Mouse (Mus musculus): ENCODE results near the gene Rnf128. TPM values are rescaled to one million over a fixed set of nuclear protein-coding genes. Genes with fewer than 3 reads are reported as not detected.

Gene Rnf128
- polyA plus RNA-seq (2015; fragmentation: Nextera tagmentation; extraction: Ambion mirVana): 5.3 and 5.6 TPM in 2 replicates

DNA sequence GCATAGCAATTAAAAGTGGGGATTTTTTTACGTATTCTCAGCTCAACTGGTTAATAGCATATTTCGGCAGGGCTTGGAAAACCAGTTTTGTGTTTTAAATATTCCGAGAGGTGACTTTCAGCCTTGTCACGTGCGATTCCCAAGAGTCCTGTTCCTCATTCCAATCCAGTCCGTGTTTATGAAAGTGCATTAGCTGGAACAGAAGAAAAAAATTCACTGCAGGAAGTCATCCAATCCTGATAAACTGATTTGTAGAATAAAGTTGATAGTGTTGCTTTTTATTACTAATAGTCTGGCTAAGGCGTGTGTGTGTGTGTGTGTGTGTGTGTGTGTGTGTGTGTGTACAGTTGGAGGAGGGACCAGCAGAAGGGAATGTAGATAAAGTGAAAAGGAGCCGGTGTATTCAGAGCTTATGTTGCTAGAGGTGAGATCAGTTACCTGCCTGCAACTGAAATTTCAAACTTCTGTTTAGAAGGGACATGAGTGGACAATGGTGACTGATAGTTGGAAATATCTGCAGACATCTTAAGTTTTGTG, at the start of gene Rnf128:
TSS of gene Rnf128 (plus strand) at position 392 of the 537 bp plus-strand sequence.
- no peaks in the 10 kb centered on the region for H3K36me3 ChIP-seq (replicated peaks)
- H3K9me3 ChIP-seq: no peaks in the 10 kb centered on the region
- no peak within 1 kb of the TSS for H3K4me3 ChIP-seq
- no peak within 1 kb of the TSS for H3K9ac ChIP-seq
- H3K4me2 ChIP-seq: no peak within 1 kb of the TSS
- no peaks in the 10 kb centered on the region for H3K4me1 ChIP-seq
- 81% methylated on average over 8 of the region's 8 CpGs for WGBS
- H3K27ac ChIP-seq: no peak within 1 kb of the TSS
- H3K27me3 ChIP-seq (replicated peaks): 0 out of 2 replicates have a peak, but pooled peaks cover 4% of the 10 kb centered on the region
- ATAC-seq (replicated peaks): no peak

DNA sequence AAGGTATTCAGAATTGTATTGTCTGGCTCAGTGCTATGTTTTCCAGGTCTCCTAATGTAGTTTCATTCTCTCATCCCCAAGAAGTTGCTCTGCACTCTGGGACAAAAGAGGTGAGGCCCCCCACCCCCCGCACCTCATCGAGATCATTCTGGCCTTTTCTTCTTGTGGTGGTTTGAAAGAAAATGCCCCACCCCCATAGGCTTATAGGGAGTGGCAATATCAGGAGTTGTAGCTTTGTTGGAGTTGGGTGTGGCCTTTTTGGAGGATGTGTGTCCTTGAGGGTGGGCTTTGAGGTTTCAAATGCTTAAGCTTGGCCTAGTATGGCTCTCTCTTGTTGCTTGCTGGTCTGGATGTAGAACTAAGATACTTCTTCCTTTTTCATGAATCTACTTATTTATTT, 47.0 kb upstream of the Rnf128 start:
- Histone ChIP-seq H3K27ac (no peak overlapping the region), H3K36me3 (replicated peaks) (no peaks in the 10 kb centered on the region), H3K4me1 (no peaks in the 10 kb centered on the region), H3K4me3 (no peak overlapping the region), H3K9ac (no peak overlapping the region), H3K4me2 (no peak overlapping the region), H3K9me3 (no peaks in the 10 kb centered on the region), H3K27me3 (replicated peaks) (no peaks in the 10 kb centered on the region)
- 69% methylated on average over 2 of the region's 2 CpGs for WGBS
- no peak for ATAC-seq (replicated peaks)

DNA sequence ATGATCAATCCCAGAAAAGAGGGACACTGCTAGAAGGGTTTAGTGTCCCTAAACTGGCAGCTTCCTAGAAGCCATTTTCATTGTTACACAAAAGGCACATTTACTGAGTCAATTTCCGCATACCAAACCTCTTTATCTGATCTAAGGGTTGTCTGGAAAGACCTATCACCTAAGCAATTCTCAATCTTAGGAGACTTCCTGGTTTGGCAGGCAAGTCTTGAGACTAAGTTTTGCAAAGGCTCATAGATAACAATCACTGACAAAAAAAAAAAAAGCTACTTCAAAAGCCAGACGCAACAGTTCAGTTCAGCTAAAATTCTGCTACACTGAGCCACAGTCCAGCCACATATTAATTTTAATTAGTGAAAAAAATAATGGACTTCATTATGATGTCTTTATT, 43.9 kb upstream of the Rnf128 start:
- no peaks in the 10 kb centered on the region for H3K27me3 ChIP-seq (replicated peaks)
- H3K27ac ChIP-seq: no peak overlapping the region
- H3K9ac ChIP-seq: no peak overlapping the region
- H3K4me1 ChIP-seq: no peaks in the 10 kb centered on the region
- ATAC-seq (replicated peaks): no peak
- H3K36me3 ChIP-seq (replicated peaks): no peaks in the 10 kb centered on the region
- H3K9me3 ChIP-seq: no peaks in the 10 kb centered on the region
- no peak overlapping the region for H3K4me2 ChIP-seq
- 82% methylated on average over 2 of the region's 2 CpGs for WGBS
- H3K4me3 ChIP-seq: no peak overlapping the region

DNA sequence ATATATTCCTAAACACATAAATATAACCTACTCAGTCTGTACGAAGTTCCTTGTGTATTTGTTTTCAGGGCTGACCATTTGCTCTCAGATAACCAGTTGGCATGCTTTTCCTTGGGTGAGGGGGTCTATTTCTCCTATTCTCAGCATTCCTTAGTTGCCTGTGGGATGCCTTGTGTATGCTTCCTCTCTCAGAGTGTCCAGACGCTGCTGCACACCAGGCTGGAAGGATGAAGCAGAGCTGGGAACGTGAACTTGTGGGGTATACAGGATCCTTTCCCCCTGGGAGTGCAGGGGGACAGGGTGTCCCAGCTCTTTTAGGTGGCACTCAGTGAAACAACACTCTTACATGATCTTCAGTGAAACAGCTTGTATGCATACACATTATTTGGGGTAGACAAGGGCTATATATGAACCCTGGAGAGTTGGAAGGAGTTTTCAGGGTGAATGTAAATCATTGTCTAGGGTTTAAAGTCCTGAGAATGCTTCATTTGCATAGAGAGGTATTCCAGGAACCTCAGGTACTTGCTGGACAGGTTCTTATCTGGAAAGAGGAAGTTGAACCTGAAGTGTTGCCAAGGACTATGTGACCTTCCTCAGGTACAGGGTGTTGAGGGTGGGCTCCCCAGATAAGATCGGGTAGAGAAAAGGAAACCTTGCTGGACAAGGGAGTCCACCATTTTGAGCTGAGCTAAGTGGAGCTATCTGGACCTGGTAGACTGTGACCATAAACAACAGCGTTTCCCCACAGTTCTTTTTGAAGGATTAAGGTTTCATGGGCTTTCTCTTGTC, 38.6 kb upstream of the Rnf128 start:
- H3K9me3 ChIP-seq: no peaks in the 10 kb centered on the region
- no peak overlapping the region for H3K4me2 ChIP-seq
- H3K4me1 ChIP-seq: no peaks in the 10 kb centered on the region
- H3K27ac ChIP-seq: no peak overlapping the region
- H3K4me3 ChIP-seq: no peak overlapping the region
- ATAC-seq (replicated peaks): no peak
- H3K27me3 ChIP-seq (replicated peaks): no peaks in the 10 kb centered on the region
- no peaks in the 10 kb centered on the region for H3K36me3 ChIP-seq (replicated peaks)
- no peak overlapping the region for H3K9ac ChIP-seq
- 75% methylated on average over 5 of the region's 5 CpGs for WGBS

DNA sequence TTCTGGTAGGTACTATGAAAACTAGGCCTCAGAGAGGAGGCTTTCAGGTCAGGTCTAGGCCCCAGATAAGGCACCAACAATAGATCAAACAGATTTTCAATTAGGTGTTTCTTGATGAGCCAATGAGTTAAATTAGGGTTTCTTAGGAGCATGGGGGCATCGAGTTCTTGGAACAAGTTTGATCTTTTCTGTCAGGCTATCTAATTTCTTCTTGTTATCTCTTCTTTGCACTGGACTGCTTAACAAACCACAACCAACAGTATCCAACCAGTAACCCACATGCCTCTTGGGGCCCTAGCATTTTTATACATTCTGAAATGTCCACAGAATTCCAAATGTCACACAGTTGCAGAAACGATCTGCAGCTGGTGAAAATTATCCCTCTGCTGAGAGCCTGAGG, 37.4 kb upstream of the Rnf128 start:
- H3K36me3 ChIP-seq (replicated peaks): no peaks in the 10 kb centered on the region
- H3K27me3 ChIP-seq (replicated peaks): no peaks in the 10 kb centered on the region
- H3K9ac ChIP-seq: no peak overlapping the region
- no peak for ATAC-seq (replicated peaks)
- no peak overlapping the region for H3K4me2 ChIP-seq
- H3K9me3 ChIP-seq: no peaks in the 10 kb centered on the region
- no peak overlapping the region for H3K4me3 ChIP-seq
- no peak overlapping the region for H3K27ac ChIP-seq
- WGBS: 86% methylated on average over 2 of the region's 2 CpGs
- H3K4me1 ChIP-seq: no peaks in the 10 kb centered on the region

DNA sequence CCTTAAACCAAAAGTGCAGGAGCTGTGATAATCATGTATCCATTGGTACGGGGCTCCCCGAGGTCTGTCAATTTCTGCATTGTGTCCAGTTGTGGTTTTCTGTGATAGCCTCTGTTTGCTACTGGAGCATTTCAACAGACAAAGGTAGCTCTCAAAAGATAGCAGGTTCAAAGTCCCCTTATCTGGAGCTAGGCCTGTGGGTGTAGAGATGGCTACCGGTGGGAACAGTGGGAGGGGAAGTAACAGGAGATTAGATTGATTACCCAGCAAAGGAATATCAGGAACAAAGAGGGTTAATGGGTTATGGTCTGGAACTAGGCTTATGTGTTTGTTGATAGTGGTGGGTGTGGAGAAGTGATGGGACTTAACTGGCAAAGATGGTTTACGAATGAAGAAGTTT, 36.1 kb upstream of the Rnf128 start:
- no peak for ATAC-seq (replicated peaks)
- WGBS: 94% methylated on average over 4 of the region's 4 CpGs
- Histone ChIP-seq H3K4me1 (no peaks in the 10 kb centered on the region), H3K4me3 (no peak overlapping the region), H3K4me2 (no peak overlapping the region), H3K27ac (no peak overlapping the region), H3K36me3 (replicated peaks) (no peaks in the 10 kb centered on the region), H3K9ac (no peak overlapping the region), H3K27me3 (replicated peaks) (no peaks in the 10 kb centered on the region), H3K9me3 (no peaks in the 10 kb centered on the region)

DNA sequence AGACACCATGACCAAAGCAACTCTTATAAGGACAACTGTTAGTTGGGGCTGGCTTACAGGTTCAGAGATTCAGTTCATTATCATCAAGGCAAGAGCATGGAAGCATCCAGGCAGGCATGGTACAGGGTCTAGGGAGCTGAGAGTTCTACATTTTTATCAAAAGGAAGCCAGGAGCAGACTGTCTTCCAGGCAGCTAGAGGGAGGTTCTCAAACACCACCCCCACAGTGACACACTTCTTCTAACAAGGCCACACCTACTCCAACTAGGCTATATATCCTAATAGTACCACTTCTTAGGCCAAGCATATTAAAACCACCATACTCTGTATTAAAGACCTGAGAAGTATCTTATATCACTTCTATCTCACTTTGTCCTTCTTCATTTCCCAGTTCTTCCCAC, 33.4 kb upstream of the Rnf128 start:
- Histone ChIP-seq H3K4me3 (no peak overlapping the region), H3K9ac (no peak overlapping the region), H3K36me3 (replicated peaks) (no peaks in the 10 kb centered on the region), H3K27me3 (replicated peaks) (0 out of 2 replicates have a peak, but pooled peaks cover 3% of the 10 kb centered on the region), H3K27ac (no peak overlapping the region), H3K4me1 (no peaks in the 10 kb centered on the region), H3K9me3 (no peaks in the 10 kb centered on the region), H3K4me2 (no peak overlapping the region)
- ATAC-seq (replicated peaks): no peak

DNA sequence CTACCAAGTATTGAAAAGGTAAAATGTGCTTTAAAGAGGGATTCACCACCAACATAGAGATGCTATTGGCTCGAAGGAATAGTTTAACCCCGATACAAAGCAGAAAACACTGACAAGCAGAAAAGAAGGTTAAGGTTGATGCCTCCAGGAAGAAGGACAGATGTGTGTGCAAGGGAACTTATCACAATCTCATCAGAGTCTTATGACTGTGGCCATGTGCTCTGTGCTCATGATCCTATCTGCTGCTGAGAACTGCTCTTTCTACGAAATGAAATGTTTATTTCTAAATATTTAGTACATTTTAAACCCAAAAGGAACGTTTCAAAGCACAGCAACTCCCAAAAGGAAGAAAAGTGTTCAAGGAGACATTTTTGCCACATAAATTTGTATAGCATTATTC, 30.8 kb upstream of the Rnf128 start:
- Histone ChIP-seq H3K4me1 (no peaks in the 10 kb centered on the region), H3K4me3 (no peak overlapping the region), H3K27me3 (replicated peaks) (0 out of 2 replicates have a peak, but pooled peaks cover 3% of the 10 kb centered on the region), H3K27ac (no peak overlapping the region), H3K9ac (no peak overlapping the region), H3K9me3 (no peaks in the 10 kb centered on the region), H3K36me3 (replicated peaks) (no peaks in the 10 kb centered on the region), H3K4me2 (no peak overlapping the region)
- WGBS: 77% methylated on average over 4 of the region's 4 CpGs
- ATAC-seq (replicated peaks): no peak

DNA sequence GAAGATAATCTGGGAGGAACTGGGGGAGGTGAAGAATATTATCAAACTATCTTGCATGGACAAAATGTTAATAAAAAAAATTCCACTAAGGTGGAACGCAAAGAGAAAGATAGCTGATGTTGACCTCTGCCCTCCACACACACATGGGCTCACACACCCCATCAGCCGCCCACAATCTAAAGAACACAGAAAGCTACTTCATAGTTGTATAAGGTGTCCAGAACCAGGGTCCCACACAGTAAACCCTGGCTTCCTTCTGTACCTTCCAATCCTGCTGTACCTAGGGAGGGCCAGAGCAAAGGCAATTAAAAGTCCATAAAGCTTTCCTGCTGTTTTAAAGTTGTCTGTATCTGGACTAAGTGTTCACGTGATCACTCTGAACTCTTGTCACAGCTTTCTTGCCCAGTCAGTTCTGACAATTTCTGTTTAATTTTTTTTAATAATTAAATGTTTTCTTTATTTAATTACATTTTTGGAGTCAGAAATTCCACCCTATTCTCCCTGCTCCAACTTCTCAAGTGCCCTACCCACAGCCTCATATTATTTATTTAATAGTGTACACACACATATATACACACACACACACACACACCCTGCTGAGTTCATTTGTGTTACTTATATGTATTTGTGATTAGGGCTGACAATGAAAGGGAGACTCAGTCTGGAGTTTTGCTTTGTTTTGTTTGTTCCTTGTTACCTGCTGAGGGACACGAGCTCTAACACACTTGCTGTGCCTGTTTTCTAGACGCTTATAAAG, 25.3 kb upstream of the Rnf128 start:
- no peak for ATAC-seq (replicated peaks)
- Histone ChIP-seq H3K4me1 (no peaks in the 10 kb centered on the region), H3K9me3 (no peaks in the 10 kb centered on the region), H3K4me3 (no peak overlapping the region), H3K9ac (no peak overlapping the region), H3K27ac (no peak overlapping the region), H3K36me3 (replicated peaks) (no peaks in the 10 kb centered on the region), H3K27me3 (replicated peaks) (0 out of 2 replicates have a peak, but pooled peaks cover 3% of the 10 kb centered on the region), H3K4me2 (no peak overlapping the region)
- 83% methylated on average over 5 of the region's 5 CpGs for WGBS

DNA sequence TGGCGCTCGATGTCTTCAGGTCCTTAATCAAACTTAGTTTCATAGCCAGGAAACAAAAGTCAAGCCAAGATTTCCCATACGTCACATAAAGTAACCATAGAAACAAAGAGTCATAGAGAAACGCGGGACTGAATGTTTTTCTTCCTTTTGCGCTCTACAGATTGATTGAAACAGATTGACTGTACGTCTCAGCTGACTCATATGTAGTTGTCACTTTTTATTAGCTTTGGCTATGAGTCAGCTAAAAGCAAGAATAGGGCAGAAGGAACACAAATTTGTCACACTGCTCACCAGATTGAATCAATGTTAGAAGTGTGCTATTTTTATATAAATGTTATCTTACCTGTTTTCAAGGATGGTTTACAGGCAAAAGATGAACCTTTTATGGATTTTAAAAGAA, 19.4 kb upstream of the Rnf128 start:
- no peak overlapping the region for H3K27ac ChIP-seq
- no peak overlapping the region for H3K9ac ChIP-seq
- ATAC-seq (replicated peaks): no peak
- H3K4me1 ChIP-seq: no peaks in the 10 kb centered on the region
- no peak overlapping the region for H3K4me3 ChIP-seq
- H3K9me3 ChIP-seq: no peaks in the 10 kb centered on the region
- H3K4me2 ChIP-seq: no peak overlapping the region
- H3K27me3 ChIP-seq (replicated peaks): 0 out of 2 replicates have a peak, but pooled peaks cover 3% of the 10 kb centered on the region
- 81% methylated on average over 7 of the region's 7 CpGs for WGBS
- no peaks in the 10 kb centered on the region for H3K36me3 ChIP-seq (replicated peaks)

DNA sequence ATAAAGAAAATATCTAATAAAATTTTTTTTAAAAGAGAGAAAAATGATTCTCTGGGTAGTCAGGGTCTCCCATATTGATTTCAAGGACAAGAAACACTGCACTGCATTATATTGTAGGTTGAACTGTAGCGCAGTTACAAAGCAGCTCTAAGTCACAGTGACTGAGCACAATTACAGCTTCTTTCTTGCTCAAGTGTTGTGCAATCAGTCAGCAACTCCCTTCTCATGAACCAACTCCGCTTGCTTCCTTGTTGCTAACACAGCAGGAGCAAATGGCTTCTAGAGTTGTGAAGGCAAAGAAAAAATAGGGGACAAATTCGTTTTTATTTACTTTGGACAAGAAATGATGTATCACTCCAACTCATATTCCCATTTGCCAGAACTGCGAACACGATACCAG, 12.7 kb upstream of the Rnf128 start:
- Histone ChIP-seq H3K4me3 (no peak overlapping the region), H3K36me3 (replicated peaks) (no peaks in the 10 kb centered on the region), H3K9ac (no peak overlapping the region), H3K27me3 (replicated peaks) (no peaks in the 10 kb centered on the region), H3K4me1 (no peaks in the 10 kb centered on the region), H3K9me3 (no peaks in the 10 kb centered on the region), H3K27ac (no peak overlapping the region), H3K4me2 (no peak overlapping the region)
- ATAC-seq (replicated peaks): no peak
- 79% methylated on average over 5 of the region's 5 CpGs for WGBS

DNA sequence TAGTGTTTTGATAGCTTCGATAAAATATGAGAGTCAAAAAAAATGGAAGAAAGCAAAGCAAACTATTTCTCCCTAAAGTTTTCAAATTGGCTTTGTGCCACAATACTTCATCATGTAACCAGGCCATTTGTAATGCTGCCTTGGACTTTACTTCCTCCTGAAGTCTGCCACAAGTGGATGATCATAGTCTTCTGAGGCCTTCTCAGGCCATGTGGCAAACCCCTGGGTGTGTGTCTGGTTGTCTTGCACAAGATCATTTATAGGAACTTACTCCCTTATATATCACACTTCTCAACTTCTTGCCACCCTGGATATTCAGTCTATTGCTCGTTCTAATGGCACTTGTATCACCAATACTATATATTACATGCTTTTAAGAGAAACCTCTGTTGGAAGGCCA, 11.0 kb upstream of the Rnf128 start:
- ATAC-seq (replicated peaks): no peak
- Histone ChIP-seq H3K9me3 (no peaks in the 10 kb centered on the region), H3K27ac (no peak overlapping the region), H3K27me3 (replicated peaks) (no peaks in the 10 kb centered on the region), H3K4me1 (no peaks in the 10 kb centered on the region), H3K4me2 (no peak overlapping the region), H3K4me3 (no peak overlapping the region), H3K36me3 (replicated peaks) (no peaks in the 10 kb centered on the region), H3K9ac (no peak overlapping the region)
- WGBS: 83% methylated on average over 2 of the region's 2 CpGs

Data from midbrain, embryonic 15.5 days (tissue).